Comparison of ENCODE assay signal across 1 mouse cellular context in genomic region chr11:24098069-24098468, GRCm38 (mm10).
TF ChIP-seq lines count a peak whose summit lies in the region.

No protein-coding gene starts in this region.

TF ChIP-seq in MEL, 35 proteins besides CTCF, POLR2A, EP300 and RAD21 (continued from another document):
- TF ChIP-seq USF1 (IDR thresholded peaks at IDR 0.05; ENCODE audit: low read depth, low read length): no peak
- TF ChIP-seq SIN3A (IDR thresholded peaks at IDR 0.05; ENCODE audit: low read length): no peak
- TF ChIP-seq USF2 (IDR thresholded peaks at IDR 0.05; ENCODE audit: borderline replicate concordance in 1 of 2, insufficient read depth in 1 of 2, low read depth in 1 of 2, low read length in 2 of 2): no peak
- no peak for TF ChIP-seq POLR2AphosphoS5 (IDR thresholded peaks at IDR 0.05; ENCODE audit: borderline replicate concordance, low read depth, low read length)
- TF ChIP-seq MAFK (IDR thresholded peaks at IDR 0.05; ENCODE audit: borderline replicate concordance, low read depth, low read length): no peak
- TF ChIP-seq MXI1 (IDR thresholded peaks at IDR 0.05; ENCODE audit: low read depth, low read length): no peak
- no peak for TF ChIP-seq SMC3 (IDR thresholded peaks at IDR 0.05; ENCODE audit: low read depth, low read length)
- no peak for TF ChIP-seq MAZ (IDR thresholded peaks at IDR 0.05; ENCODE audit: low read depth, low read length)
